Mouse (Mus musculus) spleen, adult 2 months (tissue): ENCODE results near the gene Edem2.

Experiments used
- CTCF ChIP-seq: fragments of 200-500 bp; IDR thresholded peaks from 2 replicates; pipeline ENCODE4 v1.5.1; 2011; ENCODE audit warnings: mild to moderate bottlenecking, inconsistent platforms; ENCODE audit not compliant: insufficient read depth, insufficient read length, insufficient replicate concordance; ENCODE audit errors: extremely low read depth
- POLR2A ChIP-seq: fragments of 200-500 bp; IDR thresholded peaks from 2 replicates; pipeline ENCODE4 v1.6.1; 2011; ENCODE audit warnings: low read depth, low read length, inconsistent platforms

GRCm38 (mm10) chr2:155663910-155664460, 65.3 kb downstream of the Edem2 start:
- no peak for TF ChIP-seq POLR2A
- TF ChIP-seq CTCF: no peak
